Mouse (Mus musculus) cerebellum, postnatal 4 days (tissue): ENCODE results near the gene Nagpa.
A peak's percentile ranks its signal among the peaks of the same experiment; 100 is the strongest.

Experiments
- DNase-seq, 2 experiments: peaks; one replicate each; pipeline ENCODE4 v3.0.0; 2022; ENCODE audit warnings: low spot score in 2 of 2, mixed read lengths in 1 of 2

Nagpa gene

DNA sequence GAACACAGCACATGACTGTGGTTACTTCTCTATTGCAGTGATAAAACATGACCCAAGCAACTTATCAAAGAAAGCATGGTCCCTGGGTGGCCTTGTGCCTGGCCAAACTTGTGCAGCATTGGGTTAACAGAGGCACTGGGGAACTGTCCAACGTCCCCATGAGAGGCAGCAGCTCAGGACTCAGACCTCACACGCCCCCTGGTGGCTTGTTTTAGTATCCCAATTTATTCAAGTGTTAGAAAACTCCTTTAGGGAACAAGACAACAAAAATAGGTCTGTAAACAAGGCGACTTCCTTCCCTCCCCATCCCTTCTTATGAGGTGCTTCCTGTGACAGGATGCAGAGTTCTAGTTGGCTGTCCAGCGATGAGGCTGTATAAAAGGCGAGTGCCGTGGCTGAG is 8.7 kb downstream of the Nagpa start:
- DNase-seq: peak in 1 of 2 experiments; percentile 62

DNA sequence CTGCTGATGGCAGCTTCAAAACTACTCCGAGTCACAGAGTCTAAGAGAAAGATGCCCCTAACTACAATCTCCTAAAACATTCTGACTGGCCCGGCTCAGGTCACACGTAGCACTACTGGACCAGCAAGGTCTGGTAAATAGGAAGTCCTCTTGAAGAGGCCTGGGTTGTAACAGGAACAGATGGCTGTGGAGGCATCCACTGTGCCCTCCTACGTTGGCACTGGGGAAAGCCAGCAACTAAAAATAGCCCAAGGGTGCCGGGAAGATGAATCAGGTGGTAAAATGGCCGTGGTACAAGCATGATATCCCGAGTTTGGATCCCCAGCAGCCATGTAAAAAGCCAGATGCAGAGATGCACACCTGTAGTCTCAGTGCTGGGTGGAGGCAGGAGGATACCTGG is 17.6 kb downstream of the Nagpa start:
- no peak for DNase-seq

DNA sequence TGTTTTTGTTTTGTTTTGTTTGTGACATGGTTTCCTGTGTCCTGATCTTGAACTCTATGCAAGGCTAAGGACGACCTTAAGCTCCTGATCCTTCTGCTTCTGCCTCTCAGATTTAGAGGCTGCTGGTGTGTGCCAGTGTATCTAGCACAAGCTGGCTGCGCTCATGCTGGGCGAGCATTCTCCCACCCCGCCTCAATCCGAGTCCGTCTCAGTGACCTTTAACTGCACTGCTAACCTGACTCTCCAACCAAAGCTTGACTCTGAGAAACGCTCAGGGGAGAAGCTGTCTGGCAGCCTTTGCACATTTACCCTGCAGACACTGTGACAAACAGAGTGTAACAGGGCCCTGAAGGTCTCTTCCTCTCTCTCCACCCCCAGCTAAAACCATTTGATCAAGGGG is 18.1 kb downstream of the Nagpa start:
- DNase-seq: no peak

DNA sequence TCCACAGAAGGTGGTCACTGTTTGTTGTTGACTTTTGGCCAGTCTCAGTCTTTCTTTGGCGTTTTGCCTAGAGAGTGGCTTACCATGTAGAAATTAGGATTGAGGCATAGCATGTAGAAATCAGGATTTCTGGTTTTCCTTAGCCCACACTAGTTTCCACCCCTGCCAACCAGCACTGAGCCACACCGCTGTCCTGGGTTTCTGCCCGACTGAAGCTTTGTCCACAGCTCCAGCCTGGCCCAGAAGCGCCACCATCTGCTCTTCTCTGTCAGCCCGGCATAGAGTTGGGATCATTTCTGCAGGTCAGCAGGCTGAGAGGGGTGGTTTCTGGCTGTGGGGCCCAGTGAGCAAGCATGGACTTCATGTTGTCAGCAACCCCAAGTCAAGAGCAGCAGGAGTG is 18.9 kb downstream of the Nagpa start:
- DNase-seq: peak in 1 of 2 experiments; percentile 39

DNA sequence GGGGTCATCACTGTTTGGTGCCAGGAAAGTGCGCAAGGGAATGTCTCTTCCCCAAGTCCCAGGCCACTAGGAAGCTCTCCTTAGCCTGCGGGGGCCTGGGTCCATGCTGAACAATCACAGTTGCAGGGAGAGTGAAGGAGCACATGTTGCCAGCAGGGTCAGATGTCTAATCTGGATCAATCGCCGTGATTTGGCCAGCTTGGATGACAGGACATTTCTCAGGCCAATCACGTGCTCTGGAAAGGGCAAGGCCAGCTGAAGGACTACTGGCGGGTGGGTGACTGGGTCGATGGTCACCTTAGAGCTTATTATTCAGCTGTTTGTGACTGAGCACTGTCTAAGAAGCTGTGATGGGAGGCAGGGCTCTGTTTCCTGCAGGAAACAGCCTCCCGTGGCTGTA is 19.7 kb downstream of the Nagpa start:
- no peak for DNase-seq

DNA sequence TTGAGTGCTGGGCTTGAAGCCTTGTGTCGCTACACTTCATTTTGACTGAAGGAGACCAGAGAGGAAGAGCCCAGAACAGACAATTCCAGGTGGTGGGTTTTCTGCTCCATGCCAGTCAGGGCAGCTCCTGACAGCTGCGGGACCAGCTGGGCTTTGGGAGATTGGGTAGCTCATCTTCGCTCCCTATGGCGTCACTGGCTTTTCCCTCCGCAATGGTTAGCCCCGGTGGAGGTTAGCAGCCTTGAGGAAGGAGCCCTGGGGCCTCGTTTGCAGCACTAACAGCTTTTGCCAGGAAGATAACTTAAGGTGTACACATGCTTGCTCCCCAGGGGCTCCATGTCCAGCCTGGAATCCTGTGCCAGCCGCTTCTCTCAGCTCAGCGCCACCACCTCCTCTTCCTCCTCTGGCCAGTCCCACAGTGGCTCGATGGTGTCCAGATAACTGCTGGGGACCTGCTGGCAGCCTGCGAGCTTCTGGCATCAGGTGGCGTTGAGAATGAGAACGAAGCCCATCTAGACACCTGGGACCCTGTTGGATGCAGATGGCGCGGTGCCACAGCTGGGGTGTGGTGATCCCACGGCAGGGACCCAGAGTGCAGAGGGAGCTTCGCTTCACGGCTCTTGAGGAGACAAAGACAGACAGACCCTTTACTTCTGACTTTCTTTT is 20.4 kb downstream of the Nagpa start:
- peak in 1 of 2 experiments; percentile 42 for DNase-seq

DNA sequence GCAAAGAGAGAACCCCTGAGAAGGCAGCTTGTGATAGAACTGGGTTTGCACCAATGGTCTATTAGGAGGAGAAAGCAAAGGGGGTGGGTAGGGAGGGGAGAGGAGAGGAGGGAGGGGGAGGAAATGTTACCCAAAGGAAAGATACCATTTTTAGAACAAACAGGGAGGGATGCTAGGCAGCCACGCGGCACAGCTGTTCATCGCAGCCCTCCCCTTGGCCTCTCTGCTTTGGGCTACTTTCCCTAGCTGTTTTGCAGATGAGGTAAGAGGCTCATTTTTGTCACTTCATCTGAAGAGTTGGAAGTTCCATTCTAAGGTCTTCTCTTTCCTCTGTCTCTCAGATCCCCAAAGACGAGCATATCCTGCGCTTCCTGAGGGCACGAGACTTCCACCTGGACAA is 31.2 kb downstream of the Nagpa start:
- no peak for DNase-seq

DNA sequence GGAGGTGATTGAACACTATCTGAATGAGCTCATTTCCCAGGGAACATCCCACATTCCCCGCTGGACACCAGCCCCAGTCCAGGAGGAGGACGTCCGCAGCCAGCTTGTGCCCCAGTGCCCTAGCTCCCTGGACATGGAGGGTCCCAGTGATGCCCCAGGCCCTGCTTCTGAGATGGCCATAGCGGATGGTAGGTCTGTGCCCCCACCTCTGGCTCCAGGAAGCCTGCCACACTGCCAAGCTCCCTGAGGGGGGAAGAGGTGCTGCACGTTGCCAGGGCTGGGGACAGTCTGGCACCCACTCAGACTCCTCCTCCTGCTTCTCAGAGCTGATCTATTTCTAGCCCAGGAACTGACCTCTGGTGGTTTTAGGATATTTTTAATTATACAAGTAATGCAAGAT is 35.0 kb downstream of the Nagpa start:
- DNase-seq: no peak

DNA sequence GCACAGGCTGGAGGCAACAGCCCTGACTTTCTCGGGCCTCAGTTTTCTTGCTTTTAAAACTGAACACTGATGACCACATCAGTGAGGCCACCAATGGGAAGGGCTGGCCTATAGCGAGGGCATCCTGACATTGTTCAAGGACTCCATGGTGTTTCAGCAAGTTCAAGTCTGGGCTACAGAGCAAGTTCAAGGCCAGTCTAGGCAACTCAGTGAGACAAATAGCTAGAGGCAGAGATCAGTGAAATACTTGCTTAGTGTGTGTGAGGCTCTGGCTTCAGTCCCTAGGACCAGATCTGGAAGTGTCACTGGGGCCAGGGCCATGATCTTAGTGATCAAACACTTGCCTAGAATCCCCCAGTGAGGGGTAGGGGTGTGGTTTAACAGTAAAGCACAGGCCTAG is 35.8 kb downstream of the Nagpa start:
- no peak for DNase-seq

DNA sequence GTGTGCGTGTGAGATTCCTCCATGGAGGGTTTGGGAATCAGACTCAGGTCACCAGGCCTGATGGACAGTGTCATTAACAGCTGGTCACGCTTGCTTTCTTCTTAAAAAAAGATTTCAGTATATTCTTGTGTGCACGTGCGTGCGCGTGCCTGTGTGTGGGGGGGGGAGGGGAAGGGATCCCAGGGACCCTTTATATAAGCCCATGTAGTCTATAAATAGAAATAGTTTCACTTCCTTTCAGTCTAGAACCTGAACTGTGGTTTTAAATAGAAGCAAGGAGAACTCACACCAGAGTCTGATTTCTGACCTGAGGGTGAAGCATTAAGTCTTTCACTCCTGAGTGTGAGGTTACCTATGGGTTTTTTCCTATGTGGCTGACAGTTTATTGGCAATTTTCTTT is 39.5 kb downstream of the Nagpa start:
- no peak for DNase-seq

DNA sequence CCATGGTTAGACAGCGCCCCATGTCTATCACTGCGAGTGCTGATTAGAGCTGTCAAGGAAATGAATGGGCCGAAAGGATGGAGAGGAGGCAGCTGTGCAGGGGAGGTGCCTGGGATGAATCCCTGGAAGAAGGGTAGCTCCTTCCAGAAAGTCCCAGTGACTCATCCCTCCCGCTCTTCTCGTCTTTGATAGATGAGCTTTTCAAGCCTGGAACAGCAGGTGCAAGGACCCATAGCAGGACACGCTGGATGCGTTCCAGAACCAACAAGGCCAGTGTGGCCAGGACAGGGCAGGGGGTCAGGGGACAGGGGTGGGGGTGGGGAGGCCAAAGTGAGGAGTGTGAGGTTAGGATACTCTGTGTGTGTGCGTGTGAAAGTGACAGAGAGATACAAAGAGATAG is 44.6 kb downstream of the Nagpa start:
- DNase-seq: no peak

DNA sequence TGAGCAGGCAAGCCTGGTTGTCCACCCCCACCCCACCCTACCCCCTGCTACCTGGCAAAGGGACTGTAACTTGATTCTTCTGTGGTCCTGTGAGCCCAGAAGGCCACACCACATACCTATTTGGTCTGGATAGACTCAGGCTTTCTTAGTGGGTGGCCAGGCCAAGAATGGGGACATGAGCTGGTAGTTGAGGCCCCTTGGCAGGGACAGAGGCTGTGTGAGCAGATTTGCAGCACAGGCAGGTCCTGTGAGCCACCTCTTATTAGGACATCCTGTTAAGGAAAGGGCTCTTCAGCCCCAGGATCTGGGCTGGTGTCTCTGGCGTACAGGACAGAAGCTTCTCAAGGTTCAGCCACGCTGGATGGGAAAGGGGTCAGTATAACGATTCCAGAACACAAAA is 46.7 kb downstream of the Nagpa start:
- DNase-seq: no peak

DNA sequence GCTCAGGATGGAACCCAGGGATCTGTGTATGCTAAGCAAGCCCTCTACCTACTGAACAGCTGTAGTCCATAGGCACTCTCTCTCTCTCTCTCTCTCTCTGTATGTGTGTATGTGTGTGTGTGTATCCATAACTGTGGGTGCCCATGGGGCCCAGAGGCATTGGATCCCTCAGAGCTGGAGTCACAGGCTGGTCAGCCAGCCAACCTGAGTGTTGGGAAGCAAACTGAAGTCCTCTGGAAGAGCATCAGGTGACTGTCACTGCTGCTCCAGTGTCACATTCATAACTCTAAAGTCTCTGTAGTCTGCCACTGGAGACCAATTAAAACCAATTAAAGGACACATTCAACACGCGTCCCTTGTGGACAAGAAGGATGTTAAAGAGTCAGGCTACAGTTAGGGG is 47.3 kb downstream of the Nagpa start:
- DNase-seq: no peak

DNA sequence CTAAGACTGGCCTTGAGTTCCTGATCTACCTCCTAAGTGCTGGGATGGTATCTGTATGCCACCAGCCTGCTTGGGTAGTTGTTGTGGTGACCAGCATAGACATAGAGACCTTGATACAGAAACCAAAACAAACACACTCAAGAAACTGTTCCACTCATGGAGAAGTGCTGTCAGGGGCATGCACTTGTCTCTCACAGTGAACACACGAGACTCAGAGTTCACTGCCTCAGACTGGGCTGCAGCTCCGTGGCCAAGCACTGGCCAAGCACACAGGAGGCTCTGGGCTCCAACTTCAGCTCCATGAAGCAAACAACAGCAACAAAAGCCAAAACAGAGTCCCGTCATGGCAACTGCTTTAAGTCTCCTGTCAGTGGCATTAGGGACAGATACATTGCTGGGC is 48.8 kb downstream of the Nagpa start:
- no peak for DNase-seq

DNA sequence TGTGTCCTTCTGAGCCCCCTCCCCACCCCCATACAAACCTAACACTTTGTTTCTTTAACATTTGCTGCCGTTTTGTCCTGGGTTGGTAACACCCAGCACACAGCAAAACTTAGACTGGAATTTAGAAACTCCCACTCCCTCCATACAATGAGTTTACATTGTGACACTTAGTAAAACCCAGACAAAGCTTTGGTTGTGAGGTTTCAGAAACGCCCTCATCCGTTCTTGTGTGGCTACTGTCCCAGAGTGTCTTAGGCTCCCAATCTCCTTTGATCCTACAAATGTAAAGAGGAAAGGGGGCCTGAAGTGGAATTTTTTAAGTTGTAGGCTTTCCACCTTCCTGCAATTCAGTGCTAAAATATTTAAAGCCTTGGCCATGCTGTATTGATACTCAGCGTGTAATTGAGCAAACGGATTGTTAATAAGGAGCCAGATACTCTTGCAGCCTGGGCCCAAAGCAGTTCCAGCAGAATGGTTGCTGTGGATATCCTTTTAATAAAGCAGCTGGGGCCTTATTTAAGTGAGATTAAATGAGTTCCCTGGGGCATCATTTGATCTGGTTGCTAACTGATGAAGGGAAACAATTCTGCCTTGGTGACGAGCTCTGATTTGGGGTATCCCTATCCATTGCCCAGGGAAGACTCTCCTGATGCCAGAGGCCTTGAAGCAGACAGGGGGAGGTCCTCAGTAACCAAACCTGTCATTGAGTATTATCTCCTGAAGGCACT is 50.3 kb downstream of the Nagpa start:
- no peak for DNase-seq

DNA sequence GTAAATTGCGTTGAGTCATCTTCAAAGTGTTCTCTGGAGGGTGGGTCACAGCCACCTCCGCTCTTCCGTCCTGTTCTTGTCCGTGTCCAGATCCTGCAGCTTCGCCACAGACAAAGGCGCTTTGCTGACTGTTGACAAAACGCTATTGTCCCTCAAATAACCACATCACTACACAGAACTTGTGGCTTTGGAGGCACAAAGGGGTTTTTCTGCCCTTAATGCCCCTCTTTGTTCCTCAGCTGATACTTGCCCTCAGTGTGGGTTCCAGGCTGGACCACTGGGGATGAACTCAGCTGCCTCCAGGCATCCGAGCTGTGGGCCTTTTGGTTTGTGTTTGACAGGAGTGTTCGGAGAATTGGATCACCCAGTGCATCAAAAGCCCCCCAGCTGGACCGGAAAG is 53.3 kb downstream of the Nagpa start:
- DNase-seq: no peak

DNA sequence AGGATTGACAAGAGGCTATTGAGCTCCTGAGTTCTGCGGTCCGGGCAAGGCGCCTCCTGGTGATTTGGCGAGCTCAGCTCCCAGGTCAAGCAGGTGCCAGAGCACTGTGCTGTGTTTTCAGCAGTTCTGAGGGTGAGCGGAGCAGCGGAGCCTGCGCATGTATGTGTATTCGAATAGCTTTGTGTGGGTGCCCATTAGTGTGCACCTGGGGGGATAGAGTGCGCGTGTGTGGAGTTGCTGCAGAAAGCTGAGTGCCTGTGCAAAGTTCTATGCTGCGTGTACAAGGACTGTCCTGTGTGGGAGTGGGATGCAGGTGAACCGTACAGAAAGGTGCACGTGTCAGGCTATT is 56.8 kb downstream of the Nagpa start, which contains the start of gene Sec14l5:
TSS of gene Sec14l5 (plus strand) at position 73 of the 349 bp plus-strand sequence.
- DNase-seq: no peak

DNA sequence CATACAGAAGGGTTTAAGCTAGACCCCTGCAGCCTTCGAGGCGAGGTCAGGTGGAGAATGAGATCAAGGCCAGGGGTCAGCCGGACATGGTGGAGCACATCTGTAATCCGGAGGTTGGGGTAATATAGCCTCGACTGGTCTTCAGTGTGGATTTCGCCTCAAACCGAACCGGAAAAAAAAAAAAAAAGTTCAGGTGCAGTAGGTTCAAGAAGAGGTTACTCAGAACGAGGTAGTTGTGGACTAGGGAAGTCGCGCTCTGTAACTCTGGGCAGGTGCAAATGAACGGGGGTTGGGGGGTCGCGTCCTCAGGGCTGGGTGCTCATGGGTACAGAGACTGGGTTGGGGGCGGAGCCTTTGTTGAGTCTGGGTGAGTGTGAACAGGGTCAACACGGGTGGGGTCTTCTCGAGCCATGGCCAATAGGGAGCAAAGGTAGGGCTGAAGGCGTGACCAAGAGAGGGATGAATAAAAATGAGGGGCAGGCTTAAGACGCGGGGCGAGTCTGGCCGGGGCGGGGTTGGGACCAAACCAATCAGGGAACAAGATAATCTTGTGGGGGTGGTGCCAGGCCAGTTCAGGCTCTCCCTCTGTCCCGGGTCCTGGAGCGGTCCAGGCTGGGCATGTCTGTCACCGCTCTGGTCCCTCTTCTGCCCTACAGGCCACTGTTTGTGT is 57.3 kb downstream of the Nagpa start:
- DNase-seq: peak in 1 of 2 experiments; percentile 49

DNA sequence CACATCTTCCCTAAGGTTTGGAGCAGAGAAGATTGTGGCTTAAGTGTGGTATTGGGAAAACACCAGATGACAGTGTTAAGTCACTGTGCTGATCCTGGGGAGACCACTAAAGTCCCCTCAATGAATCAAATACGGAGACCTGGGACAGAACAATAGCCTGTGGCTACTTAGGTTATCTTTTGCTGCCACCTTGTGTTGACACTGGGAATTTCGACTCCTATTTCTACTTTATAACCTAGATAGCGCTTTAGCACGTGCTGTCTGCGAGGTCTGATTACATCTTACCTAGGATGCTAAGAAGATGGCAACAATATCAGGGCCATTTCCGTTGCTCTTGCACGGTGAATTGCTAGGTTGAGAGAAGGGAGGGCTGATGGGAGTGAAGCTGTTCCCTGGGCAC is 58.2 kb downstream of the Nagpa start:
- peak; percentile 42 to 83 for DNase-seq
